Mouse (Mus musculus) cerebellum, postnatal 36 days (tissue): ENCODE data around the gene Klf2.

Experiments used
- DNase-seq, 2 experiments: peaks; one replicate each; pipeline ENCODE4 v3.0.0; 2021 to 2022; ENCODE audit warnings: mixed read lengths in 2 of 2

Klf2 gene

DNA sequence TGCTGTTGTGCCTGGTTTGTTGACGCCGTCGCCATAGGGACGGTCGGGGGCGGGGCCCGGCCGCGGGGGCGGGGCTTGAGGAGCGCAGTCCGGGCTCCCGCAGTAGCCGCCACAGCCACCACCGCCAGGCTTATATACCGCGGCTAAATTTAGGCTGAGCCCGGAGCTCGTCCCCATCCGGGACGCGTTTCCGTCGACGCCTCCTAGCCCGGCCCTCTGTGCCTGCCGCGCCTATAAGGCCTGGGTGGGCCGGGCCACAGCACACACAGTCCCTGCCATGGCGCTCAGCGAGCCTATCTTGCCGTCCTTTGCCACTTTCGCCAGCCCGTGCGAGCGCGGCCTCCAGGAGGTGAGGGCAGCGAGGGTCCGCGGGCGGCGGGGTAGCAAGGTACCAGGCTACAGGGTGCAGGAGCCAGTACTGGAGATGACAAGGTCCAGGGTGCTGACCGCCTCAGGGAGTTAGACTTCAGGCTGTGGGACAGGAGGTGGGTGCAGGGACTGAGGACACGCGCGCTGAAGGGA lies at the start of gene Klf2:
Gene Klf2 (plus strand): TSS at position 233 of the 522 bp plus-strand sequence.
- peak; percentile 63 to 71 for DNase-seq

GRCm38 (mm10) chr8:72270606-72271005 lies 48.2 kb upstream of the Klf2 start:
- no peak for DNase-seq

DNA sequence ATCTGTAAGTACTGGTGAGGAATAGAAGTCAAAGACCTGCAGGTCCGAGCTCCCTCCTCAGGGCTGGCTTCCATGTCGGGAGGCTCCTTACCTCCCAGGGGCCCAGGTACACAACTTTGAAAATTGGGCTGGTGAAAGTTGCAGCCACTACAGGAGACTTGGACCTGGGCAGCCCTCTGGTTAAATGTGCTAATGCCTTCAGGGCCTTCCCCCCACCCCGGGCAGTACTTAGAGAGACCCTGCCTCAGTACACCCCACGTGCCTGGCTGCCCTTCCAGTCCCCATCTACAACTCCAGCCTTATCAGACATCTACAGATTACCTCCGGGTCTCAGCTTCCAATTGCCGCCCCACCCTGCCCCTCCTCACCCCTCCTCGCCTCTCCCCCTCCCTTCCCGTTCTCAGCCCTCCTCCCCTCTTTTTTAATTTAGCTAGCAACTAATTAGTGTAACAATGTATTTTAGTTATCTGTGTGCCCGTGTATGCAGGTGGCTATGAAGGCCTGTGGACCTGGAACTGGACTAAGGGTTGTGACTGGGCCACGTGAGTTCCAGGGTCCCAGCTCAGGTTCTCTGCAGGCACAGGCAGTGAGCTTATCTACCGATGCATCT lies 47.7 kb upstream of the Klf2 start:
- no peak for DNase-seq

DNA sequence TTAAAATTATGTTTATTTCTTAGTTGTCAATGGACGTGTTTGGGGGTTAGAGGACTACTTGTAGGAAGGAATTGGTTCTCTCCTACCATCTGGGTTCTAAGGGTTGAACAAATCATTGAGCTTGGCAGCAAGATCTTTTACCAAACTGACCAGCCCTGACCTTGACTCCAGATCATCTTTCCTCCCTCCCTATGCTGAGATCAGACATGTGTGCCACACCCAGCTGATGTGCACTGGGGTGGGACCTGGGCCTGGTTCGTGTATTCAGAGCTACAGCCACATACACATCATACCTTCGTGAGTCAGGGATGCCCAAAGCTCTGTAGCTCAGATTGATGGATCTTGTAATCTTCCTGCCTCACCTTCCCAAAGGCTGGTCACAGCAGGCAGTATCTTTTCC lies 47.1 kb upstream of the Klf2 start:
- DNase-seq: no peak

GRCm38 (mm10) chr8:72272361-72272760 lies 46.5 kb upstream of the Klf2 start:
- peak; percentile 15 to 22 for DNase-seq

DNA sequence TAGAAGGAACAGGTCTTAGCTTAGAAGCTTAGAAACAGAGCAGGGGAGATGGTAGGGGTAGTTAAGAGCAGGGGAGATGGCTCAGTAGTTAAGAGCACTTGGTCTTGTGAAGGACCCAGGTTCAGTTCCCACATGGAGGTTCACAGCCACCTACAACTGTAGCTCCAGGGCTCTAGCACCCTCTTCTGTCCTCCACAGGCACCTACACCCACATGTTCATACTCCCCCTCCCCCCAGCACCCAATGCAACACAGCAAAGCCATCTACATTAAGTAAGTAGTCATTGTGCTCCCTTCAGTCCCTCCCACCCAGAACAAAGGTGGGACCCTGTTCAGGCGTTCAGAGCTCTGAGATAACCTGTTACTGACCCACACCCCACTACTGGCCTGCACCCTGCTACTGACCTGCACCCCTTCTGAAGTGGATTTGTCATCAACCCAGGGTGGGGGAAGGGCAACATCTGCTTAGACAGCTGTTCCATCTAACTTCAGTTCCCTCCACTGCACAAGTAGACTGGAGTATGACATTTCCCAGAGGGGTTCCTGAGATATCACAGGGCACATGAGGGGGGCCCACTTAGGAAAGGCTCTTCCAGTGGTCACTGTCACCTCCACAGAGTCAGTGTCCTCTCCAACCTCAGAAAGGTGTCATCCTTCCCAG lies 45.6 kb upstream of the Klf2 start:
- no peak for DNase-seq

GRCm38 (mm10) chr8:72273807-72274206 lies 45.0 kb upstream of the Klf2 start:
- DNase-seq: no peak

- no peak for DNase-seq
Observed at GRCm38 (mm10) chr8:72277244-72277643, 41.6 kb upstream of the Klf2 start.

GRCm38 (mm10) chr8:72279151-72279550 lies 39.7 kb upstream of the Klf2 start:
- no peak for DNase-seq

DNA sequence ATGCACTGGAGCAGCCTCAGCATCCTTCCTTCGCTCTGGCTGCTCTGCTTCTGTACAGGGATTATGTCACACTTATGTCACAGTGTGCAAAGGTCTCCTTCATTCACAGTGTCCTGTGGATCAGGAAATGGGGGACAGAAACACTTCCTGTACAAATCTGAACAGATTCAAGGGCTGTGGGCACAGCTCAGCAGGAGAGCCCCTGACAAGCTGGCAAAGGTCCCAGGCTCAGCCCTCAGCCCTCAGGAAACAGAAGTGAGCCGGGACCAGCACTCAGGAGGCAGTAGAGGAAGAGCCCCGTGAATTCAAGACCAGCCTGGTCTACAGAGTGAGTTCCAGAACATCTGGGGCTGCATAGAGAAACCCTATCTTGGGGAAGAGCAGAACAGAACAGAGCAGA lies 37.2 kb upstream of the Klf2 start:
- no peak for DNase-seq

DNA sequence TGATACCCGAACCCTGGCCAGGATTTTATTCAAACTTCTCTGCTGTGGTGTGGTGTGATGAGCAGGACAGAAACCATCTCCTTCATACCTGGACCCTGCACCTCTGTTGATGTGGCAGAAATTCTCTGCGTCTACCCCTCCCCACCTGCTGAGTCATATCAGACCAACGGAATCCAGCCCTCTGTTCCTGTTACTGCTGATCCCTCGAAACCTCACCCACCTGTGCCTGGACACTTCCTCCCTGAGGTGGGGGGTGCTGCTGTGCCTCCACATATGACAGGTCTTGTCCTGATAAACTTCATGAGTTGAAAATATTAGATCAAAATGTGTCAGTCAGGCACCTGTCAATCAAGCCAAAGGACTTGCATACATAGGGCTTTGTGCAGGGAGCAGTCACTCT lies 33.5 kb upstream of the Klf2 start:
- DNase-seq: no peak

DNA sequence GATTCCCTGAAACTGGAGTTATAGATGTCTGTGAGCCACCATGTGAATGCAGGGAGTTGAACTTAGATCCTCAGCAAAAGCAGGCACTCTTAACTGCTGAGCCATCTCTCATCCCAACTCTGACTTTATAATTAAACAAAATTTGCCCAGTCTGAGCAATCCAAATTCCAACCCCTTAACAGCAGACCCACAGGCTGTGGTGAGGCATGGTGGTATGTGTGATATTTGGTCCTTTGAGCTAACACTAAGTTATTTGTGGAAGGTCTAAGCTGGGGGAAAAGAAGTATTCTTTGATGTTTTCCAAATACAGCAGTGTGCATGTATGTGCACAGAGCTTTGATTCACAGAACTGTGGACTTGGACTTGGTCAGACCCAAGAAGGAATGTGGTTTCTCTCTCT lies 29.8 kb upstream of the Klf2 start:
- no peak for DNase-seq

- no peak for DNase-seq
Observed at GRCm38 (mm10) chr8:72291104-72291503, 27.7 kb upstream of the Klf2 start.

DNA sequence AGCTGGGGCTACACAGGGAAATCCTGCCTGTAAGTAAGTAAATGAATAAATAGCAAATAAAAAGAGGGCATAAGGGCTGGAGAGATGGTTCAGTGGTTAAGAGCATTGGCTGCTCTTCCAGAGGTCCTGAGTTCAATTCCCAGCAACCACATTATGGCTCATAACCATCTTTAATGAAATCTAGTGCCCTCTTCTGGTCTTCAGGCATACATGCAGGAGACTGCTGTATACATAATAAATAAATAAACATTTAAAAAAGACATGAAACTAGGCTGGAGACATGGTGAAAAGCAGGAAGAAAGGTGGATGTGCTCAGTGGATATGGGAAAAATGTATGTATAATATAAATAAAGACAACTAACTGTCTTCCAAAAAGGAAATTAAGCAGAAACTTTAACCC lies 25.5 kb upstream of the Klf2 start:
- no peak for DNase-seq

- no peak for DNase-seq
Observed at GRCm38 (mm10) chr8:72295125-72295524, 23.7 kb upstream of the Klf2 start.

DNA sequence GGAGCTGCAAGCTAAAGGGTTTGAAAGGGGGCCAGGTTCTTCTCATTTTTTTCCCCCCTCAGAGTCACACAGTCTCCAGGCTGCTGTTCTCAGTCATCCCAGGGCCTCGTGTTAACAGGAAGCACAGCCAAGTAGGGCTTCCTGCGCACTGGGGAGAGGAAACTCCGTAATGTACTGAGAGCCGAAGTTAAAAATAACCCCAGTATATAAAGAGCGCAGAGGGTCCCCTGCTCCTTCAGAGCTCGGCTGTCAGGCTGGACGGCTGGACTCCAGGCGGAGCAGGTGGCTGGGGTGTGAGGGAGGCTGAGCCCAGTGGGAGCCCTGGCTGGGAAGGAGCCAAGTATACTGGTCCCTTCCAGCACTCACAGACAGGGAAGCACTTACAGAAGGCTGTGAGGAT lies 23.2 kb upstream of the Klf2 start:
- peak; percentile 88 to 90 for DNase-seq

GRCm38 (mm10) chr8:72296561-72296960 lies 22.3 kb upstream of the Klf2 start:
- DNase-seq: no peak

- no peak for DNase-seq
Observed at GRCm38 (mm10) chr8:72298928-72299327, 19.9 kb upstream of the Klf2 start.

GRCm38 (mm10) chr8:72300654-72301400 lies 18.0 kb upstream of the Klf2 start:
- no peak for DNase-seq

- DNase-seq: no peak
Observed at GRCm38 (mm10) chr8:72301497-72301896, 17.3 kb upstream of the Klf2 start.

GRCm38 (mm10) chr8:72302986-72303612 lies 15.7 kb upstream of the Klf2 start:
- DNase-seq: no peak

DNA sequence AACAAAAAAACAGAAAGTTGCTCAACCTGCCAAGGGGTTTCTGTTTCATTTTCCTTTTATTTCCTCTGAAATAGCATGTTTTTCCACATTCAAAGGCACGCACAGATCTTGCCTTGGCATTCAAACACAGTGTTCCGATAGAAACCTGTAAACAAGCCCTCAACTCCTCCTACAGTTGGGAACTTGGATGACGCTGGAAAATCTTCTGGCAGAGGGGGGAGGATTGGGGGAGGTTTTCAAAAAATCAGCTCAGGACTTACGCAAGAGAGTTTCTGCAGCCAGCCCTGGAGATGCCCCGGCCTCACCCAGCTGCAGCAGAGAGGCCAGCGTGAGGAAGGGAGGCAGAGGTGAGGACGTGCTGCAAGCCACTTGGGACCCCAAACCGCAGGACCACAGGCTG lies 15.2 kb upstream of the Klf2 start:
- no peak for DNase-seq

DNA sequence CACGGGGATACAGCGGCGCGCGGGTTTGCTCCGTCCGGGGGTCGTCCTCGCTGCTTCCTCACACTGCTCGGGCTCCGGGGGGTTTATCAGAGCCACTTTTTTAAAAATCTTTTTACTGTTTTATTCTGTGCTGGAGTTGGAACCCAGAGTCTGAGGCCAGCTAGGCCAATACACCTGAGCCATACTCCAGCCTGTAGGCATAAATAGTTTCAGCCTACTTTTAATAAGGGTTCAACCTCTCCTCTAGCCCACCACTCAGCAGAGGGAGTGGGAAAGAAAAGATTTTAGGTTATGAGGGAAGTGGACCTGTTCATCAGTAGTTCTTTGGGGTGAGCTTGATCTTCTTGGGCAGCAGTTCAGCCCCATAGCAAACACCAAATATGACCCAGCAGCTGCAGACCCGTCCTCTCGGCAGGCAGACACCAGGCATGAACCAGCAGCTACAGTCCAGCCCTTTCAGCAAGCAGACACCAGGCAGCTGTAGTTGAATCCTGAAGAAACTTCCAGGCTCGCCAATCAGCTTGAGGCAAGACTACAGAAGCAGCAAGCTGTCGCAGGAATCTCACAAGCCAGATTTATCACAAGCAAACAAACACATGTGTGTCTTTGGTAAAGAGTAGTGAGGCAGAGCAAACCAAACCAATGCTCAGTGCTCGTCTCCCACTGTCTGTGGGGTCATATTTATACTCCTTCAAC lies 13.5 kb upstream of the Klf2 start, which contains the start of gene Gm10282:
Gene Gm10282 (minus strand): TSS at position 51 of the 696 bp plus-strand sequence.
- DNase-seq: no peak
